Mouse (Mus musculus) stomach, postnatal 0 days (tissue): ENCODE measurements around the gene 9130008F23Rik. TPM values are rescaled to one million over a fixed set of nuclear protein-coding genes. Genes with fewer than 3 reads are reported as not detected.

Experiments
- ATAC-seq: fragments of 200-750 bp; cut with Nextera tagmentation; 2 replicates; pipeline ENCODE4 v1.8.0; 2017; ENCODE audit not compliant: low FRiP score, low TSS enrichment
- DNase-seq: peaks from one replicate; pipeline ENCODE4 v3.0.0-alpha.2; 2016; ENCODE audit warnings: low spot score
- H3K27ac ChIP-seq: fragments of 300-500 bp; sonication (generic); replicated peaks from 2 replicates; pipeline ENCODE4 v1.5.1; 2014; ENCODE audit warnings: mild to moderate bottlenecking, control low read depth
- H3K27me3 ChIP-seq: fragments of 300-500 bp; sonication (generic); 2 replicates; pipeline ENCODE4 v1.6.1; 2014; ENCODE audit warnings: low read length; ENCODE audit not compliant: control insufficient read depth, insufficient read depth
- H3K36me3 ChIP-seq: fragments of 300-500 bp; sonication (generic); 2 replicates; pipeline ENCODE4 v1.6.1; 2014; ENCODE audit warnings: low read length, mixed read lengths; ENCODE audit not compliant: control insufficient read depth, insufficient read depth
- H3K4me1 ChIP-seq: fragments of 300-500 bp; sonication (generic); replicated peaks from 2 replicates; pipeline ENCODE4 v1.6.1; 2014; ENCODE audit warnings: antibody characterized with exemption; ENCODE audit not compliant: control insufficient read depth, insufficient read depth
- H3K4me2 ChIP-seq: fragments of 300-500 bp; sonication (generic); replicated peaks from 2 replicates; pipeline ENCODE4 v1.6.1; 2014; ENCODE audit warnings: low read depth, mild to moderate bottlenecking, control low read depth, moderate library complexity
- H3K4me3 ChIP-seq: fragments of 300-500 bp; sonication (generic); 2 replicates; pipeline ENCODE4 v1.5.1; 2014; ENCODE audit warnings: low read depth, low read length, control low read depth
- H3K9ac ChIP-seq: fragments of 300-500 bp; sonication (generic); 2 replicates; pipeline ENCODE4 v1.6.1; 2014; ENCODE audit warnings: mild to moderate bottlenecking, low read length, control low read depth, mixed read lengths
- H3K9me3 ChIP-seq: fragments of 300-500 bp; sonication (generic); 2 replicates; pipeline ENCODE4 v1.6.1; 2016; ENCODE audit warnings: low read length; ENCODE audit not compliant: control insufficient read depth
- CTCF ChIP-seq: IDR thresholded peaks from 2 replicates; pipeline ENCODE4 v1.5.1; 2016; ENCODE audit warnings: antibody characterized with exemption, low read depth, mild to moderate bottlenecking, moderate library complexity
- EP300 ChIP-seq: optimal IDR thresholded peaks from 2 replicates; pipeline ENCODE3; 2016; ENCODE audit warnings: antibody characterized with exemption
- WGBS: fragments of 180-500 bp; shearing (Covaris S2); extraction: QIAGEN DNeasy Blood & Tissue Kit; methylation state at CpG from one replicate; pipeline ENCODE4 v1.1.7; 2014; 5-methylcytosine and 5-hydroxymethylcytosine counted together
- polyA plus RNA-seq: library from polyadenylated mRNA; unstranded; fragments of >200 nt; fragmentation: Nextera tagmentation; extraction: Ambion mirVana; gene quantifications from 2 replicates; pipeline ENCODE4 v1.2.1, GENCODE M21; 2015

The 9130008F23Rik gene
- polyA plus RNA-seq, 1 experiment from 2014 or later: 5.7 TPM

DNA sequence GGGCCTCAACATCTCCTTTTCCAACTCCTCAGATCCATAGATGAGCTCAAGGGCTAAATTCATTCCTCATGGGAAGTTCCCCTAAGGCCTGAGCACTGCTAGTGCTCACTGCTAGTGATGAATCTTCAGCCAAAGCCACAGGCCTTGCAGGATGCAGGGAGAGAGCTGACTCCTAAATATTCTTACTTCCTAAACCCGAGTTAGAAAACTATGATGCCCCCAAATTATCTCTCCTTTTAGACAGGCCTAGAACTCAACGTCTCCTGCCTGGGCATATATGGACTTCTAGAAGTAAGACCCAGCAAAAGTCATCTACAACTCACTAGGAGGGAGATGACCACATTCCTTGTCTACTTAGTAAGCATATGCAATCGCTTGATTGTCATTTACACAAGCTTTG is 2.6 kb downstream of the 9130008F23Rik start:
- 34% methylated on average over 3 of the region's 3 CpGs for whole genome bisulfite sequencing
- Histone ChIP-seq H3K27ac (no peak overlapping the region; the same call in 1 of the 2 replicates), H3K4me1 (no peaks in the 10 kb centered on the region), H3K27me3 (no peaks in the 10 kb centered on the region), H3K9me3 (no peaks in the 10 kb centered on the region), H3K36me3 (no peaks in the 10 kb centered on the region), H3K4me3 (peak overlapping the region; percentile 78), H3K4me2 (peak overlapping the region; percentile 48), H3K9ac (peak overlapping the region; percentile 9; the same call in 1 of the 2 replicates)
- no peak for TF ChIP-seq CTCF
- TF ChIP-seq EP300: no peak
- no peak for ATAC-seq
- DNase-seq: no peak

DNA sequence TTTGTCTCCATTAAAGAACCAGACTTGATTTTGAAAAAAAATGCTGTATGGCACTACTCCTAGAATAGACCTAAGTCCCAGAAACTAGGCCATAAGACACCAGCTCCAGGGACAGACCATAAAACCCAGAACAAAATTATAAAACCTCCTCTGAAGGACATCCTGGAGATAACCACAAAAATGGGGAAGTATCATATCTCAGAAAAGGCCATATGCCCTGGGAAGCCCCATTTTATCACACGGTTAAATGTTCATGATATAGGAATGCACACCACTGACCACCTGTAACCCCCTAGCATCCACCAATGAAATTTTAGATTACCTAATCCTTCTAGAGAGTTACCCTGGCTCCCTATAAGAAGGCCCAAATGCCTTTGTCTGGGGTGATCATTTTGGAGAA is 4.8 kb downstream of the 9130008F23Rik start:
- Histone ChIP-seq H3K4me1 (no peaks in the 10 kb centered on the region), H3K27ac (no peak overlapping the region), H3K4me2 (no peak overlapping the region), H3K9ac (no peak overlapping the region), H3K9me3 (no peaks in the 10 kb centered on the region), H3K36me3 (no peaks in the 10 kb centered on the region), H3K4me3 (no peak overlapping the region), H3K27me3 (no peaks in the 10 kb centered on the region)
- 76% methylated on average over 1 of the region's 1 CpGs for WGBS
- DNase-seq (no peak), ATAC-seq (no peak)
- no peak for TF ChIP-seq CTCF

DNA sequence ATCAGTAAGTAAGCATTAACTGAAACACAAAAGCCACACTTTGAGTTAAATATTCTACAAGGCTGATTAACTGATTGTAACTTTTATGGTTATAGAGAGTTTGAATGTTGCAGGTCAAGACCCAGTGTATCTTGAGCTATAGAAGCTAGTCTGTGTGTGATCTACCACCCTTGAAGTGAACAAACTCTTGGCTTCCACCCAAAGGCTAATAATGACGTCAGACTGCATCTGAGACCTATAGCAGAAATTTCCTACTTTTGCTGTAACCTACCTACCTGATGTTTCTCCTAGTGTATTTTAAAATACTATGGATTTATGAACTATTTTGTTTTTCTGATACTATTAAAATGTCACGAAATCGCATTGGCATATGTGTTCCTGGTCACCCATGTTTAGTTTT is 5.7 kb downstream of the 9130008F23Rik start:
- DNase-seq: no peak

DNA sequence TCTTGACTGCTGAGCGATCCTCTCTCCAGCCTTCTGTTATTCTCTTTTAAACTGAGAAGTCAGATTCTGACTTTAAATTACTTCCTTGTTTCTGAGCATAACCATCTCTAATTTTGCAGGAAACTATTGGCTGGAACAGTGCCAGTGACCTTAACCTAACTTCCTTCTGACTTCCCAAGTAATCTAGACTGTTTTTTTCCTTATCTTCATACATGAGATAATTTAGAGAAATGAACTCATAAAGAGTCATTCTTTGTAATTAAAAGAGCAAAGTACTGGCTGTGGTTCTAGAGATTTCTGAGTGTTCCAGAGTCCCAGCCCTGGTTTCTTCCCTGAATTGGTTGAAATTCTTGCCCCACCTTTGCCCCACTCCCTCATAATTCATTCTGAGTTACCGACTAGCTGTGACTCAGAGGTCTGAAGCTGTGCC is 6.8 kb downstream of the 9130008F23Rik start:
- Histone ChIP-seq H3K36me3 (no peaks in the 10 kb centered on the region), H3K9me3 (no peaks in the 10 kb centered on the region), H3K9ac (no peak overlapping the region), H3K4me1 (no peaks in the 10 kb centered on the region), H3K4me3 (no peak overlapping the region), H3K27ac (no peak overlapping the region), H3K27me3 (no peaks in the 10 kb centered on the region), H3K4me2 (no peak overlapping the region)
- 19% methylated on average over 2 of the region's 2 CpGs for WGBS
- TF ChIP-seq CTCF: no peak
- TF ChIP-seq EP300: peak; percentile 26
- DNase-seq: peak; percentile 45
- peak; percentile 83 for ATAC-seq

More for the DNA sequence above, 5.7 kb downstream of the 9130008F23Rik start:
- TF ChIP-seq EP300: no peak
- TF ChIP-seq CTCF: no peak
- H3K4me2 ChIP-seq: no peak overlapping the region
- no peaks in the 10 kb centered on the region for H3K36me3 ChIP-seq
- no peaks in the 10 kb centered on the region for H3K27me3 ChIP-seq
- H3K9ac ChIP-seq: no peak overlapping the region
- 66% methylated on average over 3 of the region's 3 CpGs for WGBS
- ATAC-seq: no peak
- H3K4me3 ChIP-seq: no peak overlapping the region
- no peaks in the 10 kb centered on the region for H3K4me1 ChIP-seq
- H3K27ac ChIP-seq: no peak overlapping the region
- no peaks in the 10 kb centered on the region for H3K9me3 ChIP-seq

DNA sequence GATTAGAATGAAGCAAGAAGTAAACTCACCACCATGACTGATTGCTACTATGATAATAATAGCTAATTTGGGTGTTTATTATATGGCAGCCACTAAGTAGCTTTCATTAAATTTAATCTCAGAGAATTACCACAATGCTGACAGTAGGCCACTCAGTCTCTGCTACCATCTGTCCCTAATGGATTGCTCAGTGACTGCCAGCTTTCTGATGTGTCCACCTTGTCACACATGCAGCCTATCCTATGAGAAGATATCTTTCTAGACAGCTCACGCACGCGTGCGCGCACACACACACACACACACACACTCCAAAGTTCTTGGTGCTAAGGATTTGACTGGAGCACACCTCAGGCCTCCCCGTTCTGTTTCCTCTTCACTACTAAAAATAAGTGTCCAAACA is 7.7 kb downstream of the 9130008F23Rik start:
- no peaks in the 10 kb centered on the region for H3K36me3 ChIP-seq
- no peak overlapping the region for H3K4me3 ChIP-seq
- H3K4me2 ChIP-seq: no peak overlapping the region
- H3K27ac ChIP-seq: no peak overlapping the region
- no peaks in the 10 kb centered on the region for H3K9me3 ChIP-seq
- 92% methylated on average over 6 of the region's 6 CpGs for WGBS
- TF ChIP-seq CTCF (no peak), EP300 (no peak)
- ATAC-seq (no peak), DNase-seq (no peak)
- H3K4me1 ChIP-seq: no peaks in the 10 kb centered on the region
- H3K9ac ChIP-seq: no peak overlapping the region
- H3K27me3 ChIP-seq: no peaks in the 10 kb centered on the region

DNA sequence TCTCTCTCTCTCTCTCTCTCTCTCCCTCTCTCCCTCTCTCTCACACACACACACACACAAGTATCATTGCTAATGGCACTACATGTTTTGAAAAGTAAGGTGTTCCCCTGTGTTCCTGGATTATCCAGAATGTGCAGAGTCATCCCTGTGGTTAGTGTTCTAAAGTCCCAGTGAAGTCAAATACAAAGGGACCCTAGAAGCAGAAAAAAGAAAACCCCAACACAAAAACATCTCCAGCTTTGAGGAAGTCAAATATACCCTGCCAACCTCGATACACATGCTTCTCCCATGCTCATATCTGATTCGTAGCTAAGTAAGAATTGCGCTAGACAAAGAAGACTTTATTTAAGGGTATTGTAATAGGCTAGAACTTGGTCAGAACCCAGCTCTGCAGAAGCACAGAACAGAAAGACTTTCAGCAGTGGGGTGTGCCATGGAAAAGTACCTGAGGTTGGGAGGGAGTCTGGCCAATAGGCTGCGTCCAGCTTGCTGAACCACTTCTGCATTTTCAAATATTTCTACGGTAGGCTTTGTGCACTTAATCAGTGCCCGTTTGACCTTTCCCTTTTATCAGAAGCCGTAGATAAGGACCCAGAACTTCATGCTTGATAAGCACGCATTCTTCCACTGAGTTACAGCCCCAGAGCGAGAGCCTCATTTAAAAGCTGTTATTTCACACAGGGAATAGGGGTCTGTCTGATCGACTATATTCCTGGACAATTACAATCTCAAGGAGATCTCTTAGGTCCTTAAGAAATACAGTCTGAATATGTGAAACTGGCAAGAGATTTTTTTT is 11.2 kb downstream of the 9130008F23Rik start:
- H3K4me1 ChIP-seq: no peaks in the 10 kb centered on the region
- WGBS: 35% methylated on average over 10 of the region's 10 CpGs
- H3K9ac ChIP-seq: no peak overlapping the region
- H3K9me3 ChIP-seq: no peaks in the 10 kb centered on the region
- ATAC-seq (peak; percentile 79), DNase-seq (peak; percentile 61)
- H3K36me3 ChIP-seq: no peaks in the 10 kb centered on the region
- H3K4me3 ChIP-seq: no peak overlapping the region
- TF ChIP-seq EP300 (no peak), CTCF (no peak)
- H3K4me2 ChIP-seq: no peak overlapping the region; the same call in 1 of the 2 replicates
- peak overlapping the region; percentile 25; the same call in 1 of the 2 replicates for H3K27ac ChIP-seq
- H3K27me3 ChIP-seq: no peaks in the 10 kb centered on the region
